ENCODE assay signal across 11 mouse cellular contexts in genomic region chr4:18444284-18445004, GRCm38 (mm10).
"Had no signal": no experiment of that assay in that cellular context is flagged by ENCODE, and none has a peak within 500 bp of the region (broad histone marks: within the 10 kb centered on the region; RNA-seq: fewer than 3 reads in every experiment).

No protein-coding gene starts in this region.

- H3K27ac ChIP-seq: left cerebral cortex, adult 2 months; liver, embryonic 13.5 days; midbrain, embryonic 13.5 days; neural tube, embryonic 13.5 days had no signal

- H3K4me2 ChIP-seq: liver, embryonic 13.5 days; midbrain, embryonic 13.5 days; neural tube, embryonic 13.5 days had no signal

- ATAC-seq: intestine, postnatal 0 days; midbrain, embryonic 13.5 days had no signal

- H3K36me3 ChIP-seq: liver, embryonic 13.5 days; midbrain, embryonic 13.5 days; neural tube, embryonic 13.5 days had no signal

- DNase-seq: layer of hippocampus, postnatal 36 days; liver, embryonic 13.5 days; lung, adult 2 months; lung, postnatal 14 days; lung, postnatal 4 days; thymus, adult 18-20 months; thymus, postnatal 36 days had no signal

- H3K9ac ChIP-seq: liver, embryonic 13.5 days; midbrain, embryonic 13.5 days; neural tube, embryonic 13.5 days had no signal

- H3K27me3 ChIP-seq: liver, embryonic 13.5 days; midbrain, embryonic 13.5 days; neural tube, embryonic 13.5 days had no signal

- H3K4me1 ChIP-seq: liver, embryonic 13.5 days; midbrain, embryonic 13.5 days; neural tube, embryonic 13.5 days had no signal

- H3K4me3 ChIP-seq: left cerebral cortex, adult 2 months; liver, embryonic 13.5 days; midbrain, embryonic 13.5 days; neural tube, embryonic 13.5 days had no signal

- H3K9me3 ChIP-seq: liver, embryonic 13.5 days; midbrain, embryonic 13.5 days; neural tube, embryonic 13.5 days had no signal
